Mouse (Mus musculus): ENCODE data around the gene Irak4. TPM values are rescaled to one million over a fixed set of nuclear protein-coding genes. Genes with fewer than 3 reads are reported as not detected.

Gene Irak4
- polyA plus RNA-seq, 1 experiment from 2014 or later, result 5.6 TPM

DNA sequence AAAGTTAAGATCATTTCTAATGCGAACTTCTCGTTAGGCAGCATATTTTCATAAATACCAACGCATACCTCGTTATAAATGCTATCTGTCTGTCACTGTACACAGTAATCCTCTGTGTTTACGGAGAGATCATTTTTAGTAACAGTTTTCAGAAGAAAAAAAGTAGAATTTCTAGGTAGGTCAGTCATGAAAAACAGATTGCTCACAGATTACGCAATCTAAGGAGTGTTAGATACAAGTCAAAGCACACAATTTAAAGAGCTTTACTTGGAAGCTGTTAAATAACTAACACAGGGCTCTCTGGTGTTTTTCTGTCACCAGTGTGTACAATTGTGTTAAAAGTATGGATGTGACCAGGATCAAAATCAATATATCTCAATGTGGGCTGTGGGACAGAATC, 10.5 kb upstream of the Irak4 start:
- peaks cover 3% of the 10 kb centered on the region; the same call in 1 of the 2 replicates for H3K36me3 ChIP-seq (replicated peaks; ENCODE audit: insufficient read depth, low read length)
- no peak overlapping the region for H3K27ac ChIP-seq (ENCODE audit: low read depth)
- H3K4me3 ChIP-seq (ENCODE audit: low read depth, low read length), result no peak overlapping the region
- ATAC-seq (no peak), DNase-seq (no peak)
- 76% methylated on average over 6 of the region's 6 CpGs for WGBS (ENCODE audit: insufficient replicate concordance)
- H3K27me3 ChIP-seq (ENCODE audit: insufficient read depth, low read length), result no peaks in the 10 kb centered on the region
- H3K9me3 ChIP-seq (ENCODE audit: low read length), result no peaks in the 10 kb centered on the region
- TF ChIP-seq EP300 (IDR thresholded peaks at IDR 0.05; ENCODE audit: low read depth) (no peak), CTCF (IDR thresholded peaks at IDR 0.05; ENCODE audit: low read depth) (no peak)
- no peak overlapping the region for H3K4me2 ChIP-seq (ENCODE audit: low read depth, low read length)
- no peak overlapping the region for H3K9ac ChIP-seq (replicated peaks)
- H3K4me1 ChIP-seq (ENCODE audit: insufficient read depth), result no peaks in the 10 kb centered on the region

DNA sequence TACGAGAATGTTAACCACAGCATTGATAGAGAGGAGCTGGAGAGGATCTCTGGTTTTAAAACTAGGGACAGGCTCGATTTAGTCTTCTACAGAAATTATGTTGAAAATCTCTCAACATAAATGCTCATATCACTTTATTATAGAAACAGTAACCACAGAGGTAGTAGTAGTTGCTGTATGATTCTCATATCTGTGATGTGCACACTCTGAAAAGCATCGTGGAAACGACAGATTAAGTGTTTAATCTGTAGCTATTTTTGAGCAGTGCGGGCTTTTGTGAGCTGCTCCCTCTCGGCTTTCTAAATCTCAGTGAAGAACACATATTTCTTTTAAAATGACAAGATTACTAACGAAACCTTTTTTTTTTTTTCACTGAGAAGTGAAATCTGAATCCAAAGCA, 7.9 kb upstream of the Irak4 start:
- no peak overlapping the region for H3K4me2 ChIP-seq (ENCODE audit: low read depth, low read length)
- no peak overlapping the region for H3K4me3 ChIP-seq (ENCODE audit: low read depth, low read length)
- 67% methylated on average over 7 of the region's 7 CpGs for WGBS (ENCODE audit: insufficient replicate concordance)
- H3K27ac ChIP-seq (ENCODE audit: low read depth), result no peak overlapping the region
- no peaks in the 10 kb centered on the region for H3K27me3 ChIP-seq (ENCODE audit: insufficient read depth, low read length)
- H3K36me3 ChIP-seq (replicated peaks; ENCODE audit: insufficient read depth, low read length), result no peaks in the 10 kb centered on the region; the same call in 1 of the 2 replicates
- TF ChIP-seq CTCF (IDR thresholded peaks at IDR 0.05; ENCODE audit: low read depth), result no peak
- no peak for TF ChIP-seq EP300 (IDR thresholded peaks at IDR 0.05; ENCODE audit: low read depth)
- no peak for ATAC-seq
- no peaks in the 10 kb centered on the region for H3K9me3 ChIP-seq (ENCODE audit: low read length)
- H3K4me1 ChIP-seq (ENCODE audit: insufficient read depth), result no peaks in the 10 kb centered on the region
- H3K9ac ChIP-seq (replicated peaks), result no peak overlapping the region
- no peak for DNase-seq

DNA sequence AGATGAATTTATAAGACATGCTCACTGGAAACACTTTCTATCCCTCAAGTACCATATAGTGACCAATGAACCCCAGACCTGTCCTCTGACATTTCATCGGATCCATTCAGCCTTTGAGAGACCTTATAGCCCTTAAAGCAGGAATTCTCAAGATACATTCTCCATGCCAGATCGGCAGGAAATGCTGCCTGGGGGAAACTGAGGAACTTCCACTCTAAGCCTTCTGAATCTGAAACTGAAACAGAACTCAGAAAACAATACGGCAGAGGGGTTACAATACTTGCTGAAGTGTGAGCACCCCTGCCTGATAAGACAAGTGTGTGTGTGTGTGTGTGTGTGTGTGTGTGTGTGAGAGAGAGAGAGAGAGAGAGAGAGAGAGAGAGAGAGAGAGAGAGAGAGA, 4.1 kb upstream of the Irak4 start:
- ATAC-seq, result no peak
- Histone ChIP-seq H3K4me3 (ENCODE audit: low read depth, low read length) (no peak overlapping the region), H3K27me3 (ENCODE audit: insufficient read depth, low read length) (no peaks in the 10 kb centered on the region), H3K9me3 (ENCODE audit: low read length) (no peaks in the 10 kb centered on the region), H3K4me2 (ENCODE audit: low read depth, low read length) (no peak overlapping the region), H3K9ac (replicated peaks) (no peak overlapping the region), H3K27ac (ENCODE audit: low read depth) (no peak overlapping the region), H3K4me1 (ENCODE audit: insufficient read depth) (peaks cover 9% of the 10 kb centered on the region), H3K36me3 (replicated peaks; ENCODE audit: insufficient read depth, low read length) (no peaks in the 10 kb centered on the region)
- 86% methylated on average over 3 of the region's 3 CpGs for WGBS (ENCODE audit: insufficient replicate concordance)
- no peak for TF ChIP-seq CTCF (IDR thresholded peaks at IDR 0.05; ENCODE audit: low read depth)
- TF ChIP-seq EP300 (IDR thresholded peaks at IDR 0.05; ENCODE audit: low read depth), result no peak
- no peak for DNase-seq

DNA sequence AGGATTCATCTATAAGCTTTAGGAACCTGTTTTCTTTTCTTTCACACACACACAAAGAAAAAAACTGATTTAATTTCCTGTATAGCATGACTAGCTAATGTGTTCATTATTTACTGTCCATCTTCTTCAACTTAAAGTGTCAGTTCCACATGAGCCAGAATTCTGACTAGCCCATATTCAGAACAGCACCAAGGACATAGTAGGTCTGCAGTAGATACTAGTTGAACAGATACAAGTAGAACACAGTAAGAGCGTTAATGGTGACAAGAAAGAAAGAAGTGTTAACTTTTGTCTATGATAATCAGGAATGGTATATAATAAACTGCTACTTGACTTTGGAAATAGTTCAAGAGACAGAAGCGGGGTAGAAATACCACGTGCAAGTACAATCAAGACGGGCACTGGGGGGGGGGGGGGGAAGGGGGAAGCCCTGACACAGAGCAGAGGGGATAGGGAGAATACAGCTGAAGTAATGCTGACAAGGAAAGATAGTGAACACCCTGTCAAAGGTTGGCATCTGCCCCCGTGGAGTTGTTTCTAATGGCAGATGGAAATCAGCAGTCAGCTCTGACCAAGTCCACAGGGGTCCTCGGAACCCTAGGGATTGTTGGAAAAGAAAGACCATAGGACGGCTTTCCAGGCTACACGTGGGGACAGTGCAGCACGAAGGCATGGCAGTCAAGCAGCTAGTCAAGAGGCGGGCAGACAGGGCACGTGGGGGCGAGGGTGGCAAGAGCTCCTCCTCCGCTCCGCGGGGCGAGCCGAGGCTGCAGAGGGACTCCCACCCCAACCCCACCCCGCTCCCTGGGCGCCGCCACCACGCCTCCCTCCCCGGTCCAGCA, 655 bp upstream of the Irak4 start:
- Histone ChIP-seq H3K9ac (replicated peaks) (peak overlapping the region; percentile 70), H3K36me3 (replicated peaks; ENCODE audit: insufficient read depth, low read length) (0 out of 2 replicates have a peak, but pooled peaks cover under 1% of the 10 kb centered on the region), H3K4me1 (ENCODE audit: insufficient read depth) (peaks cover 11% of the 10 kb centered on the region), H3K27me3 (ENCODE audit: insufficient read depth, low read length) (no peaks in the 10 kb centered on the region), H3K27ac (ENCODE audit: low read depth) (peak overlapping the region; percentile 39; the same call in 1 of the 2 replicates), H3K4me2 (ENCODE audit: low read depth, low read length) (peak overlapping the region; percentile 79), H3K9me3 (ENCODE audit: low read length) (no peaks in the 10 kb centered on the region), H3K4me3 (ENCODE audit: low read depth, low read length) (peak overlapping the region; percentile 75)
- DNase-seq (no peak), ATAC-seq (peak; percentile 82)
- WGBS (ENCODE audit: insufficient replicate concordance), result 10% methylated on average over 14 of the region's 22 CpGs
- no peak for TF ChIP-seq EP300 (IDR thresholded peaks at IDR 0.05; ENCODE audit: low read depth)
- no peak for TF ChIP-seq CTCF (IDR thresholded peaks at IDR 0.05; ENCODE audit: low read depth)

GRCm38 (mm10) chr15:94544052-94544636, 701 bp downstream of the Irak4 start:
- DNase-seq, result no peak
- H3K4me3 ChIP-seq (ENCODE audit: low read depth, low read length), result peak overlapping the region; percentile 75
- H3K9ac ChIP-seq (replicated peaks), result peak overlapping the region; percentile 70
- 33% methylated on average over 9 of the region's 9 CpGs for WGBS (ENCODE audit: insufficient replicate concordance)
- no peaks in the 10 kb centered on the region for H3K9me3 ChIP-seq (ENCODE audit: low read length)
- ATAC-seq, result no peak
- peak overlapping the region; percentile 91 for H3K27ac ChIP-seq (ENCODE audit: low read depth)
- TF ChIP-seq CTCF (IDR thresholded peaks at IDR 0.05; ENCODE audit: low read depth) (no peak), EP300 (IDR thresholded peaks at IDR 0.05; ENCODE audit: low read depth) (no peak)
- H3K4me2 ChIP-seq (ENCODE audit: low read depth, low read length), result peak overlapping the region; percentile 79
- H3K36me3 ChIP-seq (replicated peaks; ENCODE audit: insufficient read depth, low read length), result peaks cover 6% of the 10 kb centered on the region
- no peaks in the 10 kb centered on the region for H3K27me3 ChIP-seq (ENCODE audit: insufficient read depth, low read length)
- H3K4me1 ChIP-seq (ENCODE audit: insufficient read depth), result peaks cover 11% of the 10 kb centered on the region

DNA sequence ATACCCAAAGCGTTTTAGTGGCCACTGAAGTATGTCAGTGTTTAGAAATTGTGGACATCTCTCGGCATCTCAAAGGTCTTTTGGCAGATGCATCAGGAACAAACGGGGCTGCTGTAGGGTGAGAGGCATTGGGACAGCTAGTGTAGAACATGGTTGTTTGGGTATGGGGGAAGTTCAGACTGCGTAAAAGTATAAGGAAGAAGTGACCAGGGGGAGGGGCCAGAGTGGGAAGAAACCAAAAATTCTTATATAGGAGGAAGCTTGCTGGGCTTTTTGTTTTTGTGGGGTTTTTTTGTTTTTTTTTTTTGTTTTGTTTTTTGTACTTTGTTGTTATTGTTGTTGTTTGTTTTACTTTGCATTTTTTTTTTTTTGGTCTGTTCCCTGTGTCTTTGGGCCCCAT, 1.4 kb downstream of the Irak4 start:
- ATAC-seq (no peak), DNase-seq (no peak)
- H3K4me2 ChIP-seq (ENCODE audit: low read depth, low read length), result peak overlapping the region; percentile 79
- H3K9ac ChIP-seq (replicated peaks), result no peak overlapping the region
- H3K4me1 ChIP-seq (ENCODE audit: insufficient read depth), result peaks cover 11% of the 10 kb centered on the region
- TF ChIP-seq CTCF (IDR thresholded peaks at IDR 0.05; ENCODE audit: low read depth) (no peak), EP300 (IDR thresholded peaks at IDR 0.05; ENCODE audit: low read depth) (no peak)
- H3K27me3 ChIP-seq (ENCODE audit: insufficient read depth, low read length), result no peaks in the 10 kb centered on the region
- H3K9me3 ChIP-seq (ENCODE audit: low read length), result no peaks in the 10 kb centered on the region
- H3K4me3 ChIP-seq (ENCODE audit: low read depth, low read length), result no peak overlapping the region
- WGBS (ENCODE audit: insufficient replicate concordance), result 56% methylated on average over 4 of the region's 4 CpGs
- no peak overlapping the region for H3K27ac ChIP-seq (ENCODE audit: low read depth)
- peaks cover 13% of the 10 kb centered on the region for H3K36me3 ChIP-seq (replicated peaks; ENCODE audit: insufficient read depth, low read length)
